Mouse (Mus musculus) heart, embryonic 15.5 days (tissue): Measurements from ENCODE around the gene Rubcnl. TPM values are rescaled to one million over a fixed set of nuclear protein-coding genes. Genes with fewer than 3 reads are reported as not detected.

Experiments used
- ATAC-seq: fragments of 200-750 bp; cut with Nextera tagmentation; replicated peaks from 2 replicates; pipeline ENCODE4 v1.8.0; 2017; ENCODE audit warnings: low read depth, moderate TSS enrichment; ENCODE audit not compliant: insufficient number of reproducible peaks, insufficient read depth, low FRiP score
- H3K27ac ChIP-seq: fragments of 300-500 bp; sonication (generic); 2 replicates; pipeline ENCODE4 v1.5.1; 2015; ENCODE audit warnings: mild to moderate bottlenecking, inconsistent platforms
- H3K27me3 ChIP-seq: fragments of 300-500 bp; sonication (generic); 2 replicates; pipeline ENCODE4 v1.6.1; 2015; ENCODE audit warnings: inconsistent platforms
- H3K36me3 ChIP-seq: fragments of 300-500 bp; sonication (generic); 2 replicates; pipeline ENCODE4 v1.6.1; 2015; ENCODE audit warnings: mild to moderate bottlenecking, inconsistent platforms
- H3K4me1 ChIP-seq: fragments of 300-500 bp; sonication (generic); replicated peaks from 2 replicates; pipeline ENCODE4 v1.6.1; 2015; ENCODE audit warnings: inconsistent platforms
- H3K4me2 ChIP-seq: fragments of 300-500 bp; sonication (generic); 2 replicates; pipeline ENCODE4 v1.6.1; 2015; ENCODE audit warnings: inconsistent platforms, mild to moderate bottlenecking, moderate library complexity
- H3K4me3 ChIP-seq: fragments of 300-500 bp; sonication (generic); 2 replicates; pipeline ENCODE4 v1.5.1; 2015; ENCODE audit warnings: mild to moderate bottlenecking, inconsistent platforms
- H3K9ac ChIP-seq: fragments of 300-500 bp; sonication (generic); 2 replicates; pipeline ENCODE4 v1.6.1; 2015; ENCODE audit warnings: mild to moderate bottlenecking, inconsistent platforms
- H3K9me3 ChIP-seq: fragments of 300-500 bp; sonication (generic); replicated peaks from 2 replicates; pipeline ENCODE4 v1.6.1; 2016; ENCODE audit warnings: inconsistent platforms
- WGBS: fragments of 180-500 bp; shearing (Covaris S2); methylation state at CpG from one replicate; pipeline ENCODE4 v1.1.7; 2015; ENCODE audit warnings: mixed read lengths; 5-methylcytosine and 5-hydroxymethylcytosine counted together
- polyA plus RNA-seq: library from polyadenylated mRNA; unstranded; fragments of >200 nt; fragmentation: Nextera tagmentation; extraction: Ambion mirVana; gene quantifications from 2 replicates; pipeline ENCODE4 v1.2.1, GENCODE M21; 2015

The Rubcnl gene
- polyA plus RNA-seq, 1 experiment from 2014 or later, result 1.8 TPM

- H3K9me3 ChIP-seq, result no peaks in the 10 kb centered on the region
- H3K4me2 ChIP-seq, result no peak overlapping the region
- H3K27me3 ChIP-seq, result no peaks in the 10 kb centered on the region
- no peak for ATAC-seq
- peaks cover 36% of the 10 kb centered on the region for H3K4me1 ChIP-seq
- WGBS, result 77% methylated on average over 18 of the region's 18 CpGs
- H3K4me3 ChIP-seq, result no peak overlapping the region
- H3K36me3 ChIP-seq, result no peaks in the 10 kb centered on the region
- H3K9ac ChIP-seq, result no peak overlapping the region
- no peak overlapping the region; the same call in 1 of the 2 replicates for H3K27ac ChIP-seq
Observed at GRCm38 (mm10) chr14:75017877-75018825, 2.3 kb downstream of the Rubcnl start.

GRCm38 (mm10) chr14:75018829-75019228, 3.0 kb downstream of the Rubcnl start:
- Histone ChIP-seq H3K9me3 (no peaks in the 10 kb centered on the region), H3K4me3 (no peak overlapping the region), H3K4me2 (no peak overlapping the region), H3K9ac (no peak overlapping the region), H3K36me3 (no peaks in the 10 kb centered on the region), H3K27ac (no peak overlapping the region; the same call in 1 of the 2 replicates), H3K4me1 (peaks cover 36% of the 10 kb centered on the region), H3K27me3 (no peaks in the 10 kb centered on the region)
- ATAC-seq, result no peak
- WGBS, result 71% methylated on average over 4 of the region's 4 CpGs

- 36% methylated on average over 12 of the region's 12 CpGs for WGBS
- no peaks in the 10 kb centered on the region for H3K27me3 ChIP-seq
- H3K9me3 ChIP-seq, result no peaks in the 10 kb centered on the region
- no peak overlapping the region for H3K4me2 ChIP-seq
- no peak for ATAC-seq
- no peaks in the 10 kb centered on the region for H3K36me3 ChIP-seq
- no peak overlapping the region for H3K9ac ChIP-seq
- H3K27ac ChIP-seq, result no peak overlapping the region
- H3K4me3 ChIP-seq, result no peak overlapping the region
- peaks cover 36% of the 10 kb centered on the region for H3K4me1 ChIP-seq
Observed at GRCm38 (mm10) chr14:75020581-75021253, 4.9 kb downstream of the Rubcnl start.

GRCm38 (mm10) chr14:75022522-75022921, 6.7 kb downstream of the Rubcnl start:
- no peaks in the 10 kb centered on the region for H3K36me3 ChIP-seq
- H3K4me3 ChIP-seq, result no peak overlapping the region
- no peaks in the 10 kb centered on the region for H3K9me3 ChIP-seq
- H3K4me1 ChIP-seq, result peaks cover 27% of the 10 kb centered on the region
- H3K27ac ChIP-seq, result no peak overlapping the region
- H3K9ac ChIP-seq, result no peak overlapping the region
- no peak overlapping the region for H3K4me2 ChIP-seq
- H3K27me3 ChIP-seq, result no peaks in the 10 kb centered on the region
- ATAC-seq, result no peak
- 83% methylated on average over 9 of the region's 9 CpGs for WGBS

GRCm38 (mm10) chr14:75024793-75025710, 9.2 kb downstream of the Rubcnl start:
- H3K9ac ChIP-seq, result no peak overlapping the region
- no peak overlapping the region for H3K4me3 ChIP-seq
- H3K27ac ChIP-seq, result no peak overlapping the region
- no peaks in the 10 kb centered on the region for H3K9me3 ChIP-seq
- H3K27me3 ChIP-seq, result no peaks in the 10 kb centered on the region
- 72% methylated on average over 8 of the region's 8 CpGs for WGBS
- H3K36me3 ChIP-seq, result no peaks in the 10 kb centered on the region
- peaks cover 9% of the 10 kb centered on the region for H3K4me1 ChIP-seq
- H3K4me2 ChIP-seq, result no peak overlapping the region
- no peak for ATAC-seq

- Histone ChIP-seq H3K36me3 (no peaks in the 10 kb centered on the region), H3K4me1 (no peaks in the 10 kb centered on the region), H3K9ac (no peak overlapping the region), H3K27me3 (no peaks in the 10 kb centered on the region), H3K4me3 (no peak overlapping the region), H3K27ac (no peak overlapping the region), H3K4me2 (no peak overlapping the region), H3K9me3 (no peaks in the 10 kb centered on the region)
- no peak for ATAC-seq
- 74% methylated on average over 7 of the region's 7 CpGs for WGBS
Observed at GRCm38 (mm10) chr14:75030764-75031163, 14.9 kb downstream of the Rubcnl start.

GRCm38 (mm10) chr14:75031999-75032575, 16.3 kb downstream of the Rubcnl start:
- Histone ChIP-seq H3K9ac (no peak overlapping the region), H3K4me2 (no peak overlapping the region), H3K27ac (no peak overlapping the region), H3K4me3 (no peak overlapping the region), H3K27me3 (no peaks in the 10 kb centered on the region), H3K4me1 (no peaks in the 10 kb centered on the region), H3K36me3 (no peaks in the 10 kb centered on the region), H3K9me3 (no peaks in the 10 kb centered on the region)
- ATAC-seq, result no peak
- WGBS, result 69% methylated on average over 9 of the region's 9 CpGs

GRCm38 (mm10) chr14:75032742-75033141, 16.9 kb downstream of the Rubcnl start:
- Histone ChIP-seq H3K4me2 (no peak overlapping the region), H3K27ac (no peak overlapping the region), H3K9me3 (no peaks in the 10 kb centered on the region), H3K27me3 (no peaks in the 10 kb centered on the region), H3K4me3 (no peak overlapping the region), H3K36me3 (no peaks in the 10 kb centered on the region), H3K9ac (no peak overlapping the region), H3K4me1 (no peaks in the 10 kb centered on the region)
- WGBS, result 77% methylated on average over 4 of the region's 4 CpGs
- ATAC-seq, result no peak

GRCm38 (mm10) chr14:75034240-75034639, 18.4 kb downstream of the Rubcnl start:
- WGBS, result 49% methylated on average over 3 of the region's 3 CpGs

GRCm38 (mm10) chr14:75035431-75035830, 19.6 kb downstream of the Rubcnl start:
- Histone ChIP-seq H3K27me3 (no peaks in the 10 kb centered on the region), H3K9ac (no peak overlapping the region), H3K9me3 (no peaks in the 10 kb centered on the region), H3K4me3 (no peak overlapping the region), H3K27ac (no peak overlapping the region), H3K4me1 (no peaks in the 10 kb centered on the region), H3K4me2 (no peak overlapping the region), H3K36me3 (no peaks in the 10 kb centered on the region)
- 65% methylated on average over 11 of the region's 11 CpGs for WGBS
- ATAC-seq, result no peak

More at GRCm38 (mm10) chr14:75034240-75034639, 18.4 kb downstream of the Rubcnl start:
- H3K4me3 ChIP-seq, result no peak overlapping the region
- no peak overlapping the region for H3K9ac ChIP-seq
- no peaks in the 10 kb centered on the region for H3K36me3 ChIP-seq
- no peaks in the 10 kb centered on the region for H3K4me1 ChIP-seq
- H3K27ac ChIP-seq, result no peak overlapping the region
- H3K27me3 ChIP-seq, result no peaks in the 10 kb centered on the region
- ATAC-seq, result no peak
- H3K9me3 ChIP-seq, result no peaks in the 10 kb centered on the region
- no peak overlapping the region for H3K4me2 ChIP-seq
